27 mouse cellular contexts compared by ENCODE assay signal in genomic region chr5:110735606-110736005, GRCm38 (mm10).
"Had no signal": no experiment of that assay in that cellular context is flagged by ENCODE, and none has a peak within 500 bp of the region (broad histone marks: within the 10 kb centered on the region; RNA-seq: fewer than 3 reads in every experiment).

No protein-coding gene starts in this region.

- H3K4me1 ChIP-seq: heart, embryonic 10.5 days; heart, embryonic 12.5 days; hindbrain, embryonic 10.5 days; hindbrain, embryonic 13.5 days; hindbrain, embryonic 15.5 days; intestine, embryonic 15.5 days; limb, embryonic 13.5 days; limb, embryonic 15.5 days had no signal

- H3K27me3 ChIP-seq: heart, embryonic 12.5 days; hindbrain, embryonic 13.5 days; hindbrain, embryonic 15.5 days; intestine, embryonic 15.5 days; limb, embryonic 13.5 days; limb, embryonic 15.5 days had no signal

- H3K27ac ChIP-seq: gastrocnemius, adult 2 months; heart, embryonic 10.5 days; hindbrain, embryonic 10.5 days; hindbrain, embryonic 13.5 days; hindbrain, embryonic 15.5 days; hindbrain, postnatal 0 days; intestine, embryonic 15.5 days; layer of hippocampus, adult 2 months; limb, embryonic 13.5 days; limb, embryonic 15.5 days; liver, embryonic 14.5 days had no signal

- H3K4me2 ChIP-seq: heart, embryonic 12.5 days; hindbrain, embryonic 13.5 days; hindbrain, embryonic 15.5 days; intestine, embryonic 15.5 days; limb, embryonic 13.5 days; limb, embryonic 15.5 days had no signal

- H3K9me3 ChIP-seq: heart, embryonic 10.5 days; heart, embryonic 12.5 days; hindbrain, embryonic 10.5 days; hindbrain, embryonic 13.5 days; hindbrain, embryonic 15.5 days; intestine, embryonic 15.5 days; limb, embryonic 13.5 days; limb, embryonic 15.5 days had no signal

- ATAC-seq: hindbrain, postnatal 0 days; inflammation-experienced regulatory T-cells, adult 6 months; intestine, embryonic 15.5 days; intestine, postnatal 0 days had no signal

- H3K9ac ChIP-seq: heart, embryonic 12.5 days; hindbrain, embryonic 13.5 days; hindbrain, embryonic 15.5 days; intestine, embryonic 15.5 days; limb, embryonic 13.5 days; limb, embryonic 15.5 days; liver, embryonic 14.5 days had no signal

- H3K4me3 ChIP-seq: gastrocnemius, adult 2 months; heart, embryonic 10.5 days; heart, embryonic 12.5 days; hindbrain, embryonic 10.5 days; hindbrain, embryonic 13.5 days; hindbrain, embryonic 15.5 days; intestine, embryonic 15.5 days; layer of hippocampus, adult 2 months; limb, embryonic 13.5 days; limb, embryonic 15.5 days had no signal

- DNase-seq: gastrocnemius, adult 2 months; gastrocnemius, postnatal 10 days; gastrocnemius, postnatal 25 days; heart, adult 18-20 months; heart, postnatal 10 days; heart, postnatal 4 days; kidney, adult 18-20 months; kidney, adult 8-10 months; kidney, postnatal 10 days; kidney, postnatal 25 days; kidney, postnatal 4 days; layer of hippocampus, adult 9-11 months; layer of hippocampus, postnatal 36 days; left cerebral cortex, postnatal 4 days had no signal
